Mouse (Mus musculus) bone marrow, adult 2 months (tissue): Measurements from ENCODE around the gene Cnot6.

Experiments used
- CTCF ChIP-seq: fragments of 200-500 bp; IDR thresholded peaks from 2 replicates; pipeline ENCODE4 v1.5.1; 2011; ENCODE audit warnings: low read length, control low read depth; ENCODE audit not compliant: control insufficient read depth, insufficient read depth
- POLR2A ChIP-seq: fragments of 200-500 bp; IDR thresholded peaks from 2 replicates; pipeline ENCODE4 v1.6.1; 2011; ENCODE audit warnings: low read depth, mild to moderate bottlenecking, control low read depth, low read length, borderline replicate concordance; ENCODE audit not compliant: control insufficient read depth

GRCm38 (mm10) chr11:49621953-49622352 is 90.6 kb downstream of the Cnot6 start:
- no peak for TF ChIP-seq CTCF
- TF ChIP-seq POLR2A = no peak
